10 mouse cellular contexts compared by ENCODE assay signal in the genomic region with DNA sequence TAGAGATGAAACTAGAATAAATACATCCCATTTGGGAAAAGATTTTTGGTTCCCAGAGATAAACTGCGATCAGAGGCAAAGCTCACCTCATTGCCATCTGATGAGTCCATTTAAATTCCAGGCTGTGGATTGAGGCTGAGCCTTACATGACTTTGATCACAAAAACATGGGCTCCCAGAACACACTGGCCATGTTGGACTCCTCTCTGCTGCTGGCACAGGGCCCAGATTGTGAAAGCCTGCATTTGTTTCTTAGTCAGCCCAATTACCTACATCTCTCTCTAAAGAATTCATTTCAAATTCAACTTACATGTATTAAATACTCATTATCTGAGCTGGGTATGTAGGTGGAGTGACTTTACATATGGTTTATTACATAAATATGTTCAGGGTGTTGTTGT.
DNase-seq lines count a peak whose midpoint lies in the region; ATAC-seq lines count a peak whose summit lies in the region.
"Had no signal": no experiment of that assay in that cellular context is flagged by ENCODE, and none has a peak within 500 bp of the region (broad histone marks: within the 10 kb centered on the region; RNA-seq: fewer than 3 reads in every experiment).

No protein-coding gene starts in this region.

- no peak overlapping the region for H3K4me2 ChIP-seq in midbrain, embryonic 11.5 days
- no peak overlapping the region for H3K4me2 ChIP-seq in midbrain, embryonic 13.5 days (replicated peaks)
- no peak overlapping the region for H3K4me2 ChIP-seq in forebrain, embryonic 16.5 days (ENCODE audit: low read length)
- H3K4me2 ChIP-seq in intestine, embryonic 16.5 days (ENCODE audit: low read depth, low read length): no peak overlapping the region
- H3K4me2 ChIP-seq: heart, embryonic 13.5 days; neural tube, embryonic 12.5 days had no signal

- no peak overlapping the region for H3K9ac ChIP-seq in midbrain, embryonic 11.5 days (ENCODE audit: low read length)
- no peak overlapping the region for H3K9ac ChIP-seq in midbrain, embryonic 13.5 days (replicated peaks)
- H3K9ac ChIP-seq in forebrain, embryonic 16.5 days (replicated peaks; ENCODE audit: low read depth, low read length): no peak overlapping the region
- H3K9ac ChIP-seq in intestine, embryonic 16.5 days (ENCODE audit: low read depth, low read length): no peak overlapping the region
- H3K9ac ChIP-seq: heart, embryonic 13.5 days; neural tube, embryonic 12.5 days had no signal

- DNase-seq in heart, postnatal 4 days: peak; percentile 21
- no peak for DNase-seq in heart, adult 9 months (ENCODE audit: low spot score in 2 of 2)
- DNase-seq in midbrain, embryonic 11.5 days (ENCODE audit: low spot score, missing footprints): peak; percentile 49
- peak; percentile 58 to 70 for DNase-seq in right cerebral cortex, postnatal 10 days (ENCODE audit: low spot score in 2 of 2)
- no peak for DNase-seq in thymus, postnatal 36 days

- no peaks in the 10 kb centered on the region for H3K9me3 ChIP-seq in midbrain, embryonic 11.5 days (ENCODE audit: control insufficient read depth, low read length)
- H3K9me3 ChIP-seq in midbrain, embryonic 13.5 days: peaks cover 4% of the 10 kb centered on the region; the same call in 1 of the 2 replicates
- H3K9me3 ChIP-seq in forebrain, embryonic 16.5 days (ENCODE audit: control insufficient read depth, low read length): 0 out of 2 replicates have a peak, but pooled peaks cover 2% of the 10 kb centered on the region
- H3K9me3 ChIP-seq in intestine, embryonic 16.5 days (ENCODE audit: control insufficient read depth, low read length): no peaks in the 10 kb centered on the region
- H3K9me3 ChIP-seq: neural tube, embryonic 12.5 days had no signal

- no peak overlapping the region for H3K4me3 ChIP-seq in midbrain, embryonic 11.5 days (ENCODE audit: low read depth, low read length)
- H3K4me3 ChIP-seq in midbrain, embryonic 13.5 days (replicated peaks): no peak overlapping the region
- H3K4me3 ChIP-seq in forebrain, embryonic 16.5 days (replicated peaks; ENCODE audit: low read length): no peak overlapping the region
- H3K4me3 ChIP-seq in intestine, embryonic 16.5 days (ENCODE audit: low read length): no peak overlapping the region
- H3K4me3 ChIP-seq: heart, embryonic 13.5 days; neural tube, embryonic 12.5 days had no signal

- H3K27me3 ChIP-seq in midbrain, embryonic 11.5 days (ENCODE audit: control insufficient read depth, insufficient read depth, low read length): no peaks in the 10 kb centered on the region
- no peaks in the 10 kb centered on the region for H3K27me3 ChIP-seq in midbrain, embryonic 13.5 days
- no peaks in the 10 kb centered on the region for H3K27me3 ChIP-seq in forebrain, embryonic 16.5 days (replicated peaks; ENCODE audit: control insufficient read depth, insufficient read depth, low read length)
- H3K27me3 ChIP-seq in intestine, embryonic 16.5 days (replicated peaks; ENCODE audit: control insufficient read depth, insufficient read depth, low read length): no peaks in the 10 kb centered on the region
- H3K27me3 ChIP-seq: heart, embryonic 13.5 days; neural tube, embryonic 12.5 days had no signal

- H3K27ac ChIP-seq in midbrain, embryonic 11.5 days (ENCODE audit: low read depth, low read length): no peak overlapping the region
- H3K27ac ChIP-seq in midbrain, embryonic 13.5 days: no peak overlapping the region
- no peak overlapping the region for H3K27ac ChIP-seq in forebrain, embryonic 16.5 days (ENCODE audit: low read length)
- no peak overlapping the region for H3K27ac ChIP-seq in intestine, embryonic 16.5 days (ENCODE audit: low read length)
- H3K27ac ChIP-seq: heart, embryonic 13.5 days; neural tube, embryonic 12.5 days had no signal

- no peak for ATAC-seq in midbrain, embryonic 11.5 days (ENCODE audit: low FRiP score)
- no peak; the same call in 1 of the 2 replicates for ATAC-seq in midbrain, embryonic 13.5 days
- peak; percentile 50 for ATAC-seq in forebrain, embryonic 16.5 days
- no peak for ATAC-seq in intestine, embryonic 16.5 days

- H3K4me1 ChIP-seq in midbrain, embryonic 11.5 days (ENCODE audit: control insufficient read depth, insufficient read depth, low read length): no peaks in the 10 kb centered on the region
- H3K4me1 ChIP-seq in midbrain, embryonic 13.5 days (replicated peaks): 0 out of 2 replicates have a peak, but pooled peaks cover 5% of the 10 kb centered on the region
- no peaks in the 10 kb centered on the region for H3K4me1 ChIP-seq in forebrain, embryonic 16.5 days (replicated peaks; ENCODE audit: control insufficient read depth, insufficient read depth, low read length)
- H3K4me1 ChIP-seq in intestine, embryonic 16.5 days (ENCODE audit: control insufficient read depth, insufficient read depth, low read length): no peaks in the 10 kb centered on the region
- H3K4me1 ChIP-seq: heart, embryonic 13.5 days; neural tube, embryonic 12.5 days had no signal

- WGBS in midbrain, embryonic 11.5 days: 94% methylated on average over 1 of the region's 1 CpGs
- 75% methylated on average over 1 of the region's 1 CpGs for WGBS in midbrain, embryonic 13.5 days
- 32% methylated on average over 1 of the region's 1 CpGs for WGBS in forebrain, embryonic 16.5 days
- WGBS in intestine, embryonic 16.5 days: 86% methylated on average over 1 of the region's 1 CpGs

- no peaks in the 10 kb centered on the region for H3K36me3 ChIP-seq in midbrain, embryonic 11.5 days (ENCODE audit: control insufficient read depth, insufficient read depth, low read length)
- no peaks in the 10 kb centered on the region for H3K36me3 ChIP-seq in midbrain, embryonic 13.5 days
- no peaks in the 10 kb centered on the region for H3K36me3 ChIP-seq in forebrain, embryonic 16.5 days (ENCODE audit: control insufficient read depth, insufficient read depth)
- H3K36me3 ChIP-seq in intestine, embryonic 16.5 days (ENCODE audit: control insufficient read depth, insufficient read depth, low read length): no peaks in the 10 kb centered on the region
- H3K36me3 ChIP-seq: heart, embryonic 13.5 days; neural tube, embryonic 12.5 days had no signal

Comparison
In these comparisons a context has a peak if more than half of its experiments do, and no peak if none do; other contexts are left out.
1. DNase-seq: peak in heart, postnatal 4 days (single experiment), midbrain, embryonic 11.5 days (single experiment) and right cerebral cortex, postnatal 10 days (2 of 2); none in heart, adult 9 months (0 of 2) and thymus, postnatal 36 days (0 of 2).